Mouse (Mus musculus): ENCODE measurements around the gene Mecom.

The Mecom gene

DNA sequence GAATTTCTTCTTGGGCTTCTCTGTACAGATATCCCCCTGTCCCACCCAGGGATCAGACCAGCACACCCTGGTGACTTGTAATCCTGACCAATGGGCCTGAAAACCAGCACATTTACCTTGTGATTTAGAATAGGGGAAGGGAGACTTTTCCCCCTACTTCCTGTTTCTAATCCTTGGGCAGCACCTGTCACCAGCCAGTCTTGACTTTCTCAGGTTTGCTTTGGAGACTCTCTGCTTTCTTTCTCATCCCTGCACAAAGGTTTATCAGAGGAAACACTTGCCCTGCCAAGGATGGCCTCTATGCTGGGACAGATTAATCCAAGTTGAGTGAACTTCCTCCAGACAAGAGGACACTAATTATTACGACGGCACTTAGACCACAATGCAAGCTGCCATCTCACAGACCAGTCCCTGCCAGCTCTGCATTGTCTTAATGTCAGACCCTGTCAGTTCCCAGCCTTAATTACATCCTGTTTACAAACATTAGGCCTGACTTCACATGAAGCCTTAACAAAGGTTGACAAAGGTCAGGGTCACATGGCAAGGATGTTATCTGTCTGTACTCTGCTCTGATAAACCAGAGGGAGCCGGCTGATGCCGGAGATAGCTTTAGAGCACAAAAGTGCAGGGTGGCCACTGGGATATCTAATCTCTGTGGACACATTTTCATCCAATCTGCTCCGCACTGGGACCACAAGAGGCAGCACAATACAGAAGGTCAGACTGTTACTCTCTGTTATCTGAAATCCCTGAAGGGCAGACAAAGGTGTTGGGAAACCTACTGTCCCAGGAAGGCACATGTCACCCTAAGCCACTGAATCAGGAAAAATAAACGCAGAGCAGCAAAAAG, 193.7 kb downstream of the Mecom start:
- no peak for DNase-seq (ENCODE audit: low spot score in 2 of 2)

DNA sequence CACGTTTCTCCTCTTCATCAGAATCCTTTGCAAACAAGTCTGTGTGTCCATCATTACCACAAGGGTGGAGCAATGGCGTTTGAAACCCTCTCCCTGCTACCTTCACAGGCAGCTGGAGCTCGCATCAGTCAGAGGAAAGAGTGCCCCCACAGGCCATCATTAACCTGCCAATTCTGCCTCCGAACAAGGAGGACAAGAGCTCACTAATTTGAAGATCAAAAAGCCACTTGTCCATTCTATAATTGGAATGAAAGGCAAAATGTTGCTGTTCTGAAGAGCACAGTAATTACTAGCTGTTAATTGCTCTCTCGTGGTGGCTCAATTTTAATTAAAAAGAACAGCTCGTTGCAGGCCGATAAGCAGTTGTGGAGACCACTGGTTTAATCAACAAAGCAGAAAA, 198.5 kb downstream of the Mecom start:
- no peak for DNase-seq (ENCODE audit: low spot score in 2 of 2)

DNA sequence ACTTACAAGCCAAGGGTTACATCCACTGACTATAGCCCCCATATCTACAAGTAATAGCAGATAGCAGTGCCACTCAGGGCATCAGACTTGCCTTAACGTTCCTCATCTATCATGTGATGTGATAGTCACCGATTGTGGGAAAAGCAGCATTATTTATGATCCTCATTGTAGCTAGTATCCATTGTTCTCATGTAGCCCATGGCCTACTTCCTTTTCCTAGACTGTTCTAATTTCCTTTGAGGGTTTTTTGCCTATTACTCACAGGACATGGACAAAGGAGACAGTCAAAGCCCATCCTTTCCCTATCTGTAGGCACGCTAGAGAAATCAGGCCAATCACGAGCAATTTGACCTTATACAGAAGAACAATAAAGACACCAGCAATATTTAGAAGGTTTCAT, 203.7 kb downstream of the Mecom start:
- no peak for DNase-seq (ENCODE audit: low spot score in 2 of 2)

DNA sequence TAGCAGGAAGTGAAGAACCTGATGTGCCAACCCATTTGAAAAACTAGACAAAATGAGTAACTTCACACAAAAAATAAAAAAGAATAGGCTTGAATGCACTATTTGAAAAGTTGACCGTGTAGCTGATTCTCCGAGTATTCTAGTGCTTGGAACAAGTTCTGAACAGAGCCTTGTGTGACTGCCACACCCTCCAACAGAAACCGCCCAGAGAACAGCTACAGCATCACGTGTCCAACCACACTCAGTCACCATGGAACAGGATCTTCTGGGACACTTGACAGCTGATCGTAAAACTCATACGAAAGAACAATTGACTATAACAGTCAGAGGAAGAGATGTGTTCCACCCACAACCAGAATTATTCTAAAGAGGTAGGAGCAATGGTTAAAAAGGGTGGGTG, 215.5 kb downstream of the Mecom start:
- DNase-seq (ENCODE audit: low spot score in 2 of 2), result no peak

DNA sequence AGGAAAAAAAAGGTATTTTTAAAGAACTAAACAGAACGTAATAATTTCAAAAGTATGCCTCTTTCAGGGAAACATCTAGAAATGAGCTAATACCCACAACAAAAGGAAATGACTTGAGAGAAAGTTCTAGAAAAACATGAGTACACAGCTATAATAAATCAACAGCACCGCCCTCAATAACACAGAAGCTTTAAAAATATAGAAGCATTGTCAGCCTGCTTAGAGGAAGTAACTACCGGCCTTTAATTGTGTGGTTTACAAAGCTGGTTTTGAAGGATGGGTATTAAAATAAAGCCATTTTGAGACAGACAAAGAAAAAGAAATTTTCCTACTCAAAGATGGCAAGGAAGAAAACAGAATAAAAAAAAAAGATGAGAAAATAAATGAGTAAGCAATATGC, 217.3 kb downstream of the Mecom start:
- no peak for DNase-seq (ENCODE audit: low spot score in 2 of 2)

DNA sequence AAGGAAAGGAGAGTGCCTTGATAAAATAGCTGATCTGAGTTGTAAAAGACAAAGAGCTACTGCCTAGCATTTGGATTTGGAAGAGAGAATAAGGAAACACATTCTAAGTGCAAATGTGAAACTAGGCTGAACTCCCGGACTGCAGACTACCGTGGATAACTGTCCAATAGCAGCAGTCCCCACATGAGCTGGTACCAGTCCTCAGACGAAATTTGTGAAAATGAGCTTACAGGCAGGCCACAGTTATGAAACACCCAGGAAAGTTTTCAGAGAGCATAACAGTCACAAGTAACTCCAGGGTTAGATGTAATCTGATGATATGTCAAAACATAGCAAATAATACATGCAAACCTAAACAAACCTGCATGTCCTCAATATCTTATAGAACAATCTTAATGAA, 217.8 kb downstream of the Mecom start:
- DNase-seq (ENCODE audit: low spot score in 2 of 2), result no peak

DNA sequence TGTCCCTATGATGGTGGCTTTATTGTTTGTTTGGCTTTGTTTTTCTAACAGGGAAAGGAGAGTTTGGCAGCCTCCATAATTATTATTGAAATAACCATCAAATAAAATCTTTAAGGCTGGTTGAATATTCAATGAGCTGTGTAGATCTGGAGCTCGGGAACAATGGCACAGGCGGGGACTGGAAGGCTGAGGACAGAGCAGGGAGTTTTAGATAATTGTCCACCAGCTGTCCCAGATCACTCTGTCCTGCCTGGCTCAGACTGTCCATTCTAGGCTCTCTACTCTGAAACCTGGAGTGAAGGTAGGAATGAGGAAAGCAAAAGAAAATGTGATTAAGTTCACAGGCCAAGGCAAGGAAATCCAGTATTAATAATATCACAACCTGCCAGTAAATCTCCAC, 232.9 kb downstream of the Mecom start:
- no peak for DNase-seq (ENCODE audit: low spot score in 2 of 2)

DNA sequence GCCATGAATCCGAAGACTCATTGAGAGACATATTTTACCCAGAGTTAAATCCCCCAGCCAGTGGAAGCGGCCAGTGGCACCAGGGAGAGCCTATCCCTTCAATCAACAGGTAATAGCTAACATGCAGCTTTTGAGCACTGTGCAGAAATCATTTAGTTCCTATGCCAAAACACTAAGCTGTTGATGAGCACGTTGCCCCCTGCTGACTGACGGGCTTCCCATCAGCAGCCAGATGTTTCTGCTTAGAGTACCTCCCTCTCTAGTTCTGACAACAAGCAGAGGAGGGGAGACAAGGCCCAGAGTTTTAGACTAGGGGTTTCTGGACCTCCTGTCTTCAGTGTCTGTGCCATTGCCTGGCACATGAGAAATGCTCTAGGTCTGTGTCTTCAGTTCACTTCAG, 239.7 kb downstream of the Mecom start:
- DNase-seq (ENCODE audit: low spot score in 2 of 2), result no peak

DNA sequence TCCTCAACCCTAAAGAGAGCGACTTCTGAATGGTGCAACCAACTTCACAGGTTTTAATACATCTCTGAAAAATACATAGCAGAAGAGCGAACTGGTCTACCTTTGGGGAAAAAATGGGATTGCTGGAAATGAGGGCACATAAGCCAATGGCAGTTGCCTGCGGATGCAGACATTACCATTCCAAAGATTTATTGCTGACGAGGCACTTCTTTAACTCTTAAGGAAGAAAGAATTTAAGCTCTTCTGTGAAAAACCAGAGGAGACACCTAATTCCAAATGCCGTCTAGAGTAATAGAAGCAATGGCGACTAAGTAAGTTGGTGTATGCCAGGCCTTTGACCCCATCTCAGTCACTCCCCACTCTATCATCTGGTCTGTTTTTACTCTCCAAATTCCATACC, 240.2 kb downstream of the Mecom start:
- no peak for DNase-seq (ENCODE audit: low spot score in 2 of 2)

DNA sequence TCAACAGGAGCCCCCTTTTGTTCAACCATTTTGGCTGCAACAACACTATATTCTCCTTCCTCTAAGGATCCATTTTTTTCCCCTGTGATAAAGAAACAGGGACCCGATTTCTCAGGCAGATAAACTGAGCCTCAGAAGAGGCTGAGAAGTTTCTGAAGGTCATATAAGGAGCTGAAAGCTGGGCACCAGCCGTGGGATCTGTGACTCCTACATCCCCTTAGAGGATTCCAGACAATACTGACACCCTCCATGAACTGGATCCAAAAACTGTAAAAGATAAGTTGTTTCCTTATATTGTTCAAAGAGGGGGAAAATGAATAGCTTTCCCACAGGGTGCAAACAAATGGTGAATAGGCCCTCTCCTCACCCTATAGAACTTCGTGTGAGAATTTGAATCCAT, 241.7 kb downstream of the Mecom start:
- no peak for DNase-seq (ENCODE audit: low spot score in 2 of 2)

DNA sequence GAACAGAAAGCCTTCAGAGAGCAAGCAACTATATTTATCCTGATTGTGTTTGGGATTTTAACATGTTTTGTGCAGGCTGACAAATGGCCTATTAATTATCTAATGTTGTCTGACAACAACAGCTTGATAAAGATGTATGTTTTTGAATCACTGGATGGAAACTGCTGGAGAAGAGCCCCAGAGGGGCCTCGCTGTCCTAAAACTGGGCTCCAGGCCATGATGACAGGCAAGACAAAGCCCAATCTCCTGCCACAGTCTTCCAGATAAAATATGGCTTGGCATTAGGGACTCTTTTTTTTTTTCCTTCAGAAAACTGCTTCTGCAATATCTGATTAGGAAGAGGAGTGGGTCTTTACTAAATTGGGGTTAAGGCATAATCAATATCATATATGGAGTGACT, 248.3 kb downstream of the Mecom start:
- no peak for DNase-seq (ENCODE audit: low spot score in 2 of 2)

DNA sequence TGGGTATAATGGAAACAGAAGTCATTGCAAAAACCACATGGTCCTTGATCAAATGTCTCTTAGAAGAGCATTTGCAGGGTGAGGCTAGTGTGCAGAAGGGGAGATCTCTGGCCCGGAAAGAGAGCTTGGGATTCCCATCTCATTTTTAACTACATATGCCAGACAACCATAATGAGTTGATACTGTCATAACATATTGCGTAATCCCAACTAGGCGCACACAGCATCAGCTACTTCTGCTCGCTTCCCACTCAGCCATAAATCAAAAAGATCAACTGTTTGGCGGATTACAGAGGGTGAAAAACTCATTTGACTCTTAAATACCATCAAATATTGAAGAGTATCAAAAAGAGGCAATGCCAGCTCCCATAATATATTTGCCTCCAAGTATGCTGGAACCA, 253.4 kb downstream of the Mecom start:
- no peak for DNase-seq (ENCODE audit: low spot score in 2 of 2)

DNA sequence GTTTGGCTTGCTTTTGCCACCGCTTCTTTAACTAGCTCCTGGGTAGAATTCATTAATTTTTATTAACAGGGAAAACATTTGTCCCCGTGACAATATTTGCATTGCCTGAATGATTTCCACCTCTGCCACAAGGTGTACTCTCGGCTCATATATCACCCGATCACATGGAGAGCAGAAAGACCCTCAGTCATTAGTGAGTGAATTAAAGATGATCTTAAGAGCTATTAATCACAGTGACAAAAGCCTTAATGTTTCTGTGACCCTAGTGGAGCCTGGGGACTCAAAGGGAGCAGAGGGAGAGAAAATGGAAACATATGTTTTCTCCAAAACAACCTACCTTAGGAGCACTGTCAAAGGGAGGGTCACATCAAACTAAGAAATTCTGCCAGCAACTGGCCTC, 261.3 kb downstream of the Mecom start:
- DNase-seq (ENCODE audit: low spot score in 2 of 2), result no peak

DNA sequence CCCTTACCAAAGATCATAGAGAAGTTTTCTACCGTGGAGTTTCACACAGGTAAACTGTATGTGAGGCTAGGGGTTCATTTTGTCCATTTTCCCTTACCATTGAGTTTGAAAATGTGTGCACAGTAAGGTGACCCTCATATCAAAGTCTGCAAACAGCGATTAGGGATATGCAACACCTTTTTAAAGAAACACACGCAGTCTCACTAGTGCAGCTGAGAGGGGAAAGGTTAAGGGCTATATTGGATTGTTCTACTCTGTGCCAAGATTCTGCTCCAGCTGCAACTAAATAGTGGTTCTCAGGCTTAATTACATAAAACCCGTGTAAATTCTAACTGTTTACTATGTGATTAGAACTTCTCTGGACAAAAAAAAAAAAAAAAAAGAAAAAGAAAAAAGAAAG, 263.7 kb downstream of the Mecom start:
- DNase-seq (ENCODE audit: low spot score in 2 of 2), result no peak

DNA sequence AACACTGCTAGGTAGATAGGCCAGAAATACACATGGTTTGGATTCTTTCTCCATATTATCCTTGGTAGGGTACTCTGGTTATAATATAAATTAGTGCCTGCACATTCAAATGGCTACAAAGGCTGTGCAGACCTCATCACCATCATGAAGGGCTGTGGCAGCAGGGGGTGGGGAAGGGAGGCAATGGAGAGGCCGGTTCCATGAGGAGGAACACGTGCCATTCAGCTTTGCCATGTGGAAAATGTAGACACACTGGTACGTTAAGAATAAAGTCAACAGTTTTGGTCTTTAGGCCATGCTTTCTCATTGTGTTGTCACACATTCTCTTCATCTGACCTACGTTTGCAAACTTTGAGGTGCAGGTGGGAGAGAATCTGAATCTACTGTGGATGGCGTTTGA, 264.2 kb downstream of the Mecom start:
- no peak for DNase-seq (ENCODE audit: low spot score in 2 of 2)

DNA sequence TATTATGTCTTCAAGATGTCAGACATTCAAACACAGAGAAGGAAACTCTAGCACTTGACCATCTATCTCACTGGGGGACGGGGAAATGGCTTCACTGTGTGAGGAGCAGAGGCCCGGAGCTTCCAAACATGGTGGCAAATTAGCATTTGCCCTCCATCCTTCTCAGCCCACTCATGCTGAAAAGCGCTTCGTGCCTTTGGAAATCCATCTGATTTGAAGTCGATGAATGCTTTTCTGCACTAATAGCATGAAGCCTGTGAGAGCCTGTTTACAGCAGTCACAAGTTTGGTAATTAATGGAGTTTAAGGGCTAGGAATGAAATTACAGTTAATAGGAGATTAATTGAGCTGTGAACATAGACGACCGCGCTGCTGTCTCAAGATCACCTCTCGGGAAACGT, 270.2 kb downstream of the Mecom start:
- DNase-seq (ENCODE audit: low spot score in 2 of 2), result no peak

DNA sequence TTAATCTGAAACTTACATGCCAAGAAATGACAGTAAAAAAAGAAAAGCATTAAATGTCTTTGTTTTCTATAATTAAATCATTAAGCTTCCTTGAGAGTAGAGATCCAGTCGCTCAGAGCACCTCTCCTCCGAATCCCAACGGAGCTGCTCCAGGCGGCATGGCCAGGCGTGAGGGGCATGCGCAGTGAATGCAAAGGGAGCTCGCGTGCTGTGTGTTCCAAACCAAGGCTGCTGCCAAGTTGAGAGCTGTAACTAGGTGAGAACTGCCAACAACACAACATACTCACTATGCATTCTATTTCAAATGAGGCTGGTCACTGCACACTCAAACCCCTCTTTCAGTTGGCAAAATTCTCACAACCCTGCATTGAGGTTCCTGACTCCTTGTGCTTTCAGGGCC, 271.7 kb downstream of the Mecom start:
- no peak for DNase-seq (ENCODE audit: low spot score in 2 of 2)

DNA sequence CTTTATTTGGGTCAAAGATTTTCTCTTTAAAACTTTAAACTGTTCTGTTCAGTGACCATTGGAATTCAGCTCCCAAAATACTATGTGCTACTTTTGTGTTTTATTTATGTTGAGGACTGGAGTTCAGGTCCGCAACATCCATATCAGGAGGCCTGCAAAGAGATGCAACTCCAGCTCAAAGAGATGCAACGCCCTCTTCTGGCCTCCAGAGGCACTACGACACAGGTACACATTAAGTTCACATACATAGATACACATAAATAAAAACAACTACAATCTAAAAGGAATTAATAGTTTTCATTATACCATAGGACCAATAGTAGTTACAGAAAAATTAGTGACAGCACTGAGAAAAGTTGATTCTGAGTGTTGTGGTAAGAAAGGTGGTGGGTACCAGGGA, 278.6 kb downstream of the Mecom start:
- DNase-seq (ENCODE audit: low spot score in 2 of 2), result no peak

DNA sequence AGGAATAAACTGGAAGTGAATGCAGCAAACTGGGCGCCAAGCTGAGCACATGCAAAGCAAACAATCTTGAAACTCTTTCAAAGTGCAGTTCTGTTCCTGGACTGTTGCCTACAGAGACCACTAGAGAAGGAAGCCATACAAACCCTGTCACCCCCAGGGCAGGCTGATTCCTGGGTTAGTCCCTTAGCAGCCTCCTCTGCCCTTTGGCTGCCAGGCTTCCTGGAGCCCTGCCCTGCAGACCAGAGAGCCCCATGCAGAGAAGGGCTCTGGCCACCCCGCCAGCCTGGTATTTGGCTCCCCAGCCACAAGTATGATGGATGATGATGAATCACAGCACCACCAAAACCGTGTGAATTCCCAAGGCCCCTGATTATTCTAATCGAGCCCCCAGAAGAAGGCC, 286.9 kb downstream of the Mecom start:
- DNase-seq (ENCODE audit: low spot score in 2 of 2), result no peak

DNA sequence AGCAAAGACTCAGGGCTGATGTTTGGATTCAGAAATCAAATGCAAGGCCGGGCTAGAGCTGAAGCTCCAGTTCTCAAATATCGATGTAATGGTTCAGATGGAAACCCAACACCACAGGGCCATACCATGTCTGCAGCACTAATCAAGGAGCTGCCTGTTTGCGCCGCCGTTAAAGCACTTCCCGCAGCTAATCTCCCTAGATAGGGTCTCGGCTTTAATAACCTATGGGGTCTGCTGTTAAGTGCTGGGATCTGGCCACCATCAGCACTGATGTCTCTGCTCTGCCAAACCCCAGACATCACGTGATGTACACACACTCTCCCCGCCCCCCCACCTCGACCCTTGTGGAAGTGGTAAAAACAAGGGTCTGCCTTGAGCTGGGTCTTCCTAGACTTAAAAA, 289.4 kb downstream of the Mecom start:
- no peak for DNase-seq (ENCODE audit: low spot score in 2 of 2)

DNA sequence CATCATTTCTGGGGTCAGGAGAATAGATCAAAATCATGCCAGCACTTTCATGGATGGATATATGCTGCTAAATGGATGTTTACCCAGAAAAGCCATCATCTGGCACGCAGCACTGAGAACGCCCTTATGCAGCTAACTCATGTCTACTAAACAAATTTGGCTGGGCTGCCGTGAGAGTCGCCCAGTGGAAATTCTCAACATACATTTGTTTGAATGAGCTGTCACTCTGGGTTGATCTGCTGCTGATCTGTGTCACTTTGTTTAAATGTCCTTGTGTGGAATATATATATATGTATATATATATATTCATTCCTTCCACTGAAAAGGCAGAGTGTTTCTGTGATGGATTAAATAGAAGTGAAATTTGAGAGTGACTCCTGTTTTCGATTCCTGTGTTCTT, 290.0 kb downstream of the Mecom start:
- DNase-seq (ENCODE audit: low spot score in 2 of 2), result no peak

DNA sequence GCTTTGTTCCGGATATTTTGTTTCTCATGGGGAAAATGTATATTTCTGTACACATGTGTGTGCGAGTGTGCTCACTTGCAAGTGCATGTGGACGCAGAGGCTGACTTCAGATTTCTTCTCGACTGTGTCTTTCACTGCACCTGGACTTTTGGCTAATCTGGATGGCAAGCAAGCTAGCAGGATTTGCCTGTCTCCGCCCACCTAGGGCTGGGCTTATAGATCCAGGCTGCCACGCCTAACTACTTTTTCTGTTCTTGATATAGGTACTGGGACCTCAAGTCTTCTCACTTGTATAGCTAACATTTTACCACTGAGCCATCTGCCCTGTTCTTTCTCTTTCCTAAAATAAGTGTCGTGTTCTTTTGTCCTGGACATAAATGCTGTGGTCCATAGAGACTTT, 290.9 kb downstream of the Mecom start:
- DNase-seq (ENCODE audit: low spot score in 2 of 2), result no peak

DNA sequence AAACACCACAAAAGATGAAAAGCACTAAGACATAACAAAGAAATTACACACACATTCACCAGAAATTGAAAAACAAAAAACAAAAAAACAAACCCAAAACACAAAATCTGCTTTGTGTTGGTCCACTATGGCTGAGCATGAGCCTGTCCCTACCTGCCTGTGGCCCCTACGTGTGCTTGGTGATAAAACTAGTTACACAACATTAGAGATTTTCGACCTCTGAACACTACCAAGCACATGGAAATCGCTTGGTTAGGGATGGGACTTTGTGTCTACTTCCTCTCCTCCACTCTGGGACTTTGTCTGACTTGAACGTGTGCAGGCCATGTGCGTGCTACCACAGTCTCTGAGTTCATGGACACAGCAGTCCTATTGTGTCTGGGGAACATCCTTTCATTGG, 292.0 kb downstream of the Mecom start:
- DNase-seq (ENCODE audit: low spot score in 2 of 2), result no peak

DNA sequence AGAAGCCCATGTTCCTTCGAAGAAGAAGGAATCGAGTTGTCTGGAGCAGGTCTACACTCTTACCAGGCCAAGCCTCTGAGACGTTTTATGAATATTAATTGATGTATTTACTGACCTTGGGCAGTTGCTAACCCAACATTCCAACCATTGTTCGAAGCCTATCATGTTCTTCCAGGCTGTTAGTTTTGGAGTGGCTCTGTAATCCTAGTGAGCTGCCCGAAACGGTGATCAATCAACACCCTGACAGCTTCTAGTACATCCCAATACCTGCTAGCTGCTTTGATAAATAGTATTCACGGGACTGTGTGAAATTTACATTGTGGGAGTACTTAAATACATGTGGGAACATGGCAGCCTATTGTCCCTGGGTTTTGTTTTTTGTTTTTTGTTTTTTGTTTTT, 293.4 kb downstream of the Mecom start:
- DNase-seq (ENCODE audit: low spot score in 2 of 2), result no peak

Data from left cerebral cortex, adult 9 months (tissue).